Mouse (Mus musculus) natural killer cell, adult 2 months (primary cell): ENCODE measurements at regions not wholly inside any gene's neighbourhood (a gene's known extent, or its start where the extent isn't known, plus 50 kb on each side); places are given as distances from the start of the nearest gene placed in this dataset.
"Not testable (repeated sequence)": the region's sequence is repeated elsewhere in the genome, so short reads cannot be mapped to it uniquely, and the experiment has no call there.

Source experiments
- DNase-seq, 2 experiments: peaks; one replicate each; pipeline ENCODE4 v3.0.0; 2022; ENCODE audit warnings: low spot score in 2 of 2

DNA sequence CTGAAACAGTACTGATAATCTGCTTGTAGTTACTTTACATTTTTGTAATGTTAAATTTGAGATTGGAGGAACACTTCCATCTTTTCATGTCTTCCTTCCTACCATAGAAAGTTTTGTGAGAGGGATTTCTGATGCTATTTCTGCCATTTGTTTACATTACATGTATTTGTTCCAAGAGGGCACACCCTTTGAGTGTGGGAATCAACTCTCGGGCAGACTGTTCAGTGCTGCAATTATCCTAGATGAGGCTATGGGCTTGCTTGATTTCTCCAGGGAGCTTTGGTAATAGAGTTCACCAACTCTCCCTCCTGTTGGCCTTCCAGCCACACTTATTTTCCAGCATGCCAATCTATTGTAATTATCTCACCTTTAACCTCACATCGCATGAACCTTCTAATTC lies 52.4 kb downstream of the Gm13691 start:
- no peak for DNase-seq

DNA sequence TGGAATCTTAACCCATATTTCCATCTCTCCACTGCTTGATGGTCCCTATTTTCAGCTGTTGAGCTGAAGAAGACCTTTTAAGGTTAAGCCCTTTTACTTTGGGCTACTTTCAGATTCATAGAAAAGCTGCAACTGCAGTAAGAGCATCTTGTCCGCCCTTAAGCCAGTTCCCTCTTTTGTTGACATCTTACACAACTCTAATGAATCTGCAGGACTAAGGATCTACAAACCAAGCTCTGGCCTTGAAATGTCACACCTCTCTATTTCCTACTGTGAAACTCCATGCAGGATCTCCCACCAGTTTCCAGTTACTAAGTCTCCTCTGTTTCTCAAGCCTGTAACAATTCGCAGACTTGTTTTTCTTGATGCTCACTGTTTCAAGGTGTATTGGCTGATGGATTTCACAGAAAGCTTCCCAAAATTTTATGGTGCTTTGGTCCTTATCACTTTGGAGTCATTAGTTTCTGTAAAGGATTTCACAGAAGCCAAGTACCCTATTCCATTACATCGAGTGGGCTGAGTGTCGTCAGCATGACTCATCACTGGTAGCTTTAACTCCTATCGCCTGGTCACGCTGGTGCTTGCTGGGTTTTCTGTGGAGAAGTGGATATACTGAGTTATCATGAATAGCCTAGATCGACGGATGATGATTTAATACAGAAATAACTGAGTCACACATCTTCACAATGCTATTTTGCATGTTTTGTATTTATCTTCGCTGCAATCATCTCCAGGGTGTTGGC lies 58.2 kb downstream of the Gm13691 start:
- DNase-seq, result no peak

DNA sequence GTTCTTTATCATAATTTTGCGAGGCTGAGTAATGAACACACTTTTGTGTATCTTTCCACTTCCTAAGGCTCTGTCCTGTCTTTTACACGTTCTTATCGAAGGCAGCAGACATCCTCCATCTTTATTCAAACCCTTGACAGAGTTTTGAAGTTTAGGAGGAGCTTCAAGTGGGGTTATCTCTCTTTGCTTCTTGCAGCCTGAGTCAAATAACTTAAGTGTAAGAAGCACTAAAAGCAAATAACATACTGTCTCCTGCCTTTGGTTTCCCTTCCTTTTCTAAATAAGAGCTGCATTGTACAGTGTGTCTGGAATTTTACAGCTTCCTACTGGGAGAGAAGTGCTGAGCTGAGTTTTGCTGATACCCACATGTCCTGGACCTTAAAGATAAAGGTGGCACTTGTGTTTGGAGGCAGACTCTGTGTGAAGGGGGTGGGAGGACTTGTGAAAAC lies 61.6 kb downstream of the Gm13691 start:
- no peak for DNase-seq

DNA sequence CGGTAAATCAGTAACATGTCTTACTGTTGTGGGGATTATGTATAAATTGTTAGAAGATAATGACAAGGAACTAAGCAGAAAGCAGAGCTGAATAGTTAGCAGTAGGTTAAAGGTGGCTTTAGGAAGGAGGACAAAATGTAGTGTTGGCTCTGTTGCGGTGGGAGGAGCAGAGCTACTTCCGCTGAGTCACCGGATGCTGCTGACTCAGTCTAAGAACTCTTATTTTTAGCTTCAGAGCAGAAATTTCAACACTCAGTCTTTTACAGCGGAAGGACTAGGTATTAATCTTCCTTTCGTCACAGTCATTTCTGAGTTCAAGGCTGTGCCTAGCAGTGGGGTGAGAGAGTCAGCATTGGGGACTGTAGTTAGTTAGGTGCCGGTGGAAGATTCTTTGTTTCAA lies 68.9 kb downstream of the Gm13691 start:
- peak; percentile 54 to 60 for DNase-seq

DNA sequence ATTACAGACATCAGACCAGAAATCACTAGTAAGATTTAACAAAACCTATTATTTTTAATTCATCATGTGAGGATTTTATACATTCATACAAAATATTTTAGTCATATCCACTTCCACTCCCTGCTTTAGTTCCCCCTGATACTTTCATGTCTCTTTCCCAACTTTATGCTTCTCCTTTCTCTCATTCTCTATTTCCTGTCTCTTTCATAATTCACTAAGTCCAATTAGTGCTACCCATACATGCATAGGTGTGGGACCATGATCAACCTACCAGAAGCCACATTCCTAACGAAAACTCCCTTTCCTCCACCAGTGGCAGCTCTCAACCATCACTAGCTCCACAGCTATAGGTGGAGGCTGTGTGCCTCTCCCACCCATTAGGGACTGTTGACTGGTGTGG lies 70.9 kb downstream of the Gm13691 start:
- no peak for DNase-seq

DNA sequence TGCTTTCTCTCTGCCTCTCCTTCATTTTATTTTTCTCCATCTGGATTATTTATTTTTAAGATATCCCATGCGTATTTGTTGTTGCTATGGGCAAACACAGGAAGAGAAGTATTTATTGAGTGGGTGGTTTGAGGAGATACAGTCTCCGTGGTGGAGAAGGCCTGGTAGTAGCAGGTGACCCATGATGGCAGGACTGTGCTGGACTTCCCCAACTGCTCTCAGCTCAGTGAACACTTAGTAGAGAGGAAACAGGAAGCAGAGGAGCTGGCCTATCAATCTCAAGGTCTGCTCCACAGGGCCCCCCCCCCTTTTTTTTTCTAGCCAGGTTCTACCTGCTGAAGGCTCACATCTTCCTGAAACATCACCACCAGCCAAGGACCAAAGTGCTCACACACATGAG lies 74.0 kb downstream of the Gm13691 start:
- DNase-seq, result no peak

DNA sequence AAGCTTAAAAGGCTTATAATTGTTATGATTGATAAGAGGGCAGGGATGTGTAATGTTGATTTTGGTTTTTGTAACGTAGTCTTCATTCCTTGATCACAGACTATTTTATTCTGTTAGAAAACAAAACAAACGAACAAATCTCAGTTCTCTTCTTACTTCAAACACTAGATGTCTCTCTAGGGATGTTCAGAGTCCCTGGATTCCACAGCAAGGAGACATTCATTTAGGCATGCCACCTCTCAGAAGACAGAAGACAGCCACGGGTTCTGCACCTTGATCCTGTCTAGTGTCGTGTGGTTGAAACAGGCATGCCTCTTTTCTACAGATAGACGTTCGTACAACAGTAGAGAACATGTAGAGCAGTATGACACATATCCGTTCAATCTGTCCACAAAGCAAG lies 74.7 kb downstream of the Gm13691 start:
- DNase-seq, result no peak

DNA sequence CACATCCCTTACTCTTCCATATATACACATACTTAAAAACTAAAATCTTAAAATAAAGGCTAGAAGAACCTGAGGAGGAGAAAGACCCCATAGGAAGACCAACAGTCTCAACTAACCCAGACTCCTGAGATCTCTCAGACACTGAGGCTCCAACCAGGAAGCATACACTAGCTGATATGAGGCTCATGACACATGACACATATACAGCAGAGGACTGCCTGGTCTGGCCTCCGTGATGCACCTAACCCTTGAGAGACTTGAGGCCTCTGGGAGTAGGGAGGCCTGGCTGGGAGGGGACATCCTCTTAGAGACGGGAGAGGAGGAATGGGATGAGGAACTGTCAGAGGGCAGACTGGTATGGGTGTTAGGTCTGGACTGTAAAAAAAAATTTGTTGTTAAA lies 75.4 kb downstream of the Gm13691 start:
- no peak for DNase-seq

DNA sequence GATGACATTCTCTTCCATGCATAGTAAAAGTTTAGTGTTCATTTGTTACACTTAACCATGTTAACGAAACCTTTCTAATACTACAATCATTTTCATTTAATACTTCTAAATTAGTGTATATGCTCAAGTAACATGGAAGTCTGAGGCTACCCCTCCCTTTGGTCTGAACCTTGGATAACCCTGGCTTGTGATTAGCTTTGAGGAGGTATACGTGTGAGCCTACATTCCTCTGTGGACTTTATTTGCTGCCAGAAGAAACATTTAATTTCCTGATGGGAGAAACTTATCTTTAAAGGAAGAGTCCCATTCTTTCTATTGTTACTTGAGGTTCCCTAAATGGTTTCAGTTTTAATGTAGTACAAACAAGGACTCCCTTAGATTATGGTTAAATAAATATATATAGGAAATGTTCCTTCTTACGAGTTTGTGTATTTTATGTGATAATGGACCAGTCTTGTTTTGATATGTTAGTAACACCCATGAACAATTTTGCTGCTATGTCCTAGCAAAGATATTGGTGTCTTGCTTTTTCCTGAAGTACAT lies 75.9 kb downstream of the Gm13691 start:
- DNase-seq, result no peak

DNA sequence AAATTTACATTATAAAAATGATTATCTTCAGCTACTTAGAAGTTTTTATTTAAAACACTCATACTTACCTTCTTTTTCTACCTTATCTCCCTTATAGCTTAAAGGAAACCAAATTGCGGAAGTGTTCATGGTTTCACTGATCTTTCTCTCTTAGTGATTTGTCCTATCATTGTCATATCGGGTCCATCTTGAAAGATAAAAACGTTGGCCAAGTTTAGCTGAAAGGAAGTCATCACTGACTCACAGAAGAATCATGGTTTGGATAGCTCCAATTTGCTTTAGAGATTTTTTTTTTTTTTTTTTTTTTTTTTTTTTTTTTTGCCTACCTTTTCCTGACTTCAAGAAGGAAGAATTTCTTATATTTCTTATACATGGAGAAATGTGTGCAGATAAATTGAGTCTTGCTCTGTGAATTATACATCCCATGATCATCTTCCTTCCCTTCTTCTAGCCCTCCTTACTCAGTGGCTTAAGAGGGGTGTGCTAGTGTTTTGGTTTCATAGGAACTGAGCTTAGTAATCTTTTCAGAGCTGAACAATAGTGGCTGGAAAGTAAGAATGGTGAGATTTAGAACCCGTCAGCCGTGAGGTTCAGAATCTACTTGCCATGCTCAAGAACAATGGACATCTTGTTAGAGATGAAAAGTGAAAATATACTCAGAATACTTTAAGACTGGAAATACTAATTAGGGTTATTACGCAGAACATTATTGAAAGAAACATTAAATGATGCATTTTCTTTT lies 76.6 kb downstream of the Gm13691 start:
- no peak for DNase-seq

DNA sequence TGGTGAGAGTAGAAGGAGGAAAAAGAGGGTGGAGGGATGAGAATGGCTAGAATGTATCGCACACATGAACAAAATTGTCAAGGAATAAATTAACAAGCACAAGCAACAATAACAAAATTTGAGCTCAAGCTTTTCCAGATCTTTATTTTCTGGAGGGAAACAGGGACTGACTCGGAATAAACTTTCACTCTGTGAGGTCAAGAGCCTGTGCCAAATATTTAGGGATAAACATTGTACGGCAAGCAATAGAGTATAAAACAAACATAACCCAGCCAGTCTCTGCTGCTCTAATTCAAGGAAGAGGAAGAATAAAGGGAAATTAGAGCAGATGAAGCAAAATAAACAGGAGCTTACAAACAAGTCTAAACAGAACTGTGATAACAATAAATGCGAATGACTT lies 78.3 kb downstream of the Gm13691 start:
- no peak for DNase-seq

DNA sequence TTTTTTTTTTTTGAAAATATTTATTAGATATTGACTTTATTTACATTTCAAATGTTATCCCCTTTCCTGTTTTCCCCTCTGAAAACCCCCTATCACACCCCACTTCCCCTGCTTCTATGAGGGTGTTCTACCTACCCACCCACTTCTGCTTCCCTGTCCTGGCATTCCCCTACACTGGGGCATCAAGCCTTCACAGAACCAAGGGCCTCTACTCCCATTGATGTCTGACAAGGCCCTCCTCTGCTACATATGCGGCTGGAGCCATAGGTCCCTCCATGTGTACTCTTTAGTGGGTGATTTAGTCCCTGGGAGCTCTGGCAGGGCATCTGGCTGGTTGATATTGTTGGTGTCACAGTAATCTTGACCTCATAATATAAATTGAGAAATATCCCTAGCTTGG lies 79.1 kb downstream of the Gm13691 start:
- DNase-seq, result not testable (repeated sequence)

DNA sequence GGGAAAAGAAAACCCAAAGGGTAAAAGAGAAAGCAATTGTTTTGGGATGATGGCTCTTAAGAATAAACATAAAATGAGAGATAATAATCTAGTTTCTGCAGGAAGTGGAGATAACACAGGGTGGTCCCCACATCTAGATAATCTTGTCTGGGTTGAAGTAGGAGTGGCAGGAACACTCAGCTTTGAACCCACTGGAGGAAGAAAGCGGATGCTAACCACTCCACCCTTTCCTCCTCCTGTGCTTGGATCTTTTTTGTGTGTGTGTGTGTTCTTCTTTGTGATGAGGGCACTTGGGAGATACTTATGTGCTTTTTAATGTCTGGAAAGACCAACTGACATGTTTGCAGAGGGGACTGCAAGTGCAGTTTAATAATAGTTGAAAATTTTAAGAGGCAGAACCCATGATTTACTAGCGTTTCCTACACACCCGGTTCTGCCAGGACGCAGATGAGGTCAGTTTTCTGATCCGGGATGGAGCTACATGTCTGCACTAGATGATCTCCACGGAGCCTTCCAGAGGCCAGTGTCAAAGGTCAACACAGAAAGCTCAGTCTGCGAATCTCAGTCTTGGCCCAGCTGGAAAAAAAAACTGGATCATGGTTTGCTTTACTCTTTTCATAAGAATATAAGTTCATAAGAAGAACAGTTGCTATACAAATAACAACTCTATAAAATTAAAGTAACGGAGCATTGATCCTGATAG lies 82.7 kb downstream of the Gm13691 start:
- DNase-seq, result no peak

DNA sequence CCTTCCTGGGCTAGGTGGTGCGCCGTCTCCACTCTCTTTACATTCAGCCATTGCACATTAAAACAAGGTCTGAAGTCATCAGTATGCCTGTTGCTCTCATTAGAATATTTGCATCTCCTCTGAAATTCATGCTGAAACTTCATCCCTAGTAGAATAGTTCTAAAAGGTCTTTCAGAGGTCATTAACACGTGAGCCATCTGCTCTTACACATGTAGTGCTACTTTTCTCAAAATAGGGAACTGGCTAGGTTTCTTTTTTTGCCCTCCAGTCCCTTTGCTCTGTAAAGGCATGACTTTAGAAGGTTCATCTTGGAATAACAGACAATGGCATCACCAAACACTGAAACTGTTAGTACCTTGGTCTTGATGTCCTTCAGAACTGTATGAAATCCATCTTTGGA lies 85.6 kb downstream of the Gm13691 start:
- DNase-seq, result no peak

DNA sequence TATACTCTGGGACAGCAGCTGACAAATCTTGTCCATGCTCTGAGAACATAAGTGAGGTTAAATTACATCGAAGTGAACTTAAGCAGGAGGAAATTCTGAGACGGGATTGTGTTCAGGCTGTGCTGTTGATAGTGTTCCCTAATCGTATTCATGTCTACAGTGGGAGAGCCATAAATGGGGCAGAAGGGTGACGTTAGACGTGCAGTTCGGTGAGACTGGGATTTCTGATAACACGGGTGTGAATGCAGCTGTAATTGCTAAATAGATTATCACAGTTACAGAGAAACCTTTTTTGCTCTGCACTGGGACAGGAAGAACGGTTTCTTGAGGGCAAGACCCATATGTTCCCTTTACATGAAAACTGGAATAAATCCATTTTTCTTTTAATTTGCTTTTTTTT lies 88.9 kb downstream of the Gm13691 start:
- no peak for DNase-seq

DNA sequence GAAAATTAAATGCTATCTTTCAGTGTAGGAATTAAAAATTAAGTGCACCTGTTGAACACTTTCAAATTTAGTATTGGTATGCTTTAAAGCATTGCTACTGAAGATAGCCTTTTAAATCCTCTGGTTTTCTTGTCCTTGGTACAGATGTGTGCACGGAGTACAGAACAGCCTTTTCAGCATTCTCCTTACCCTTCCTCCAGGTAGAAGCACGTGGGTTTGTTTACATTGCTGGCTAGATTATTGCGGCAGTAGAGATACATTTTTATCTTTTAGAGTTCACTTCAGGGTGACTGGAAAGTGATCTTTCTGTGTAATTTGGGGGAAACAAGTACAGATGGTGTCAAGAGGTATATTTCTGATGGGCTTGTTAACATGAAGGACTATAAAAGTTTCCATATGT lies 89.9 kb downstream of the Gm13691 start:
- DNase-seq, result no peak

DNA sequence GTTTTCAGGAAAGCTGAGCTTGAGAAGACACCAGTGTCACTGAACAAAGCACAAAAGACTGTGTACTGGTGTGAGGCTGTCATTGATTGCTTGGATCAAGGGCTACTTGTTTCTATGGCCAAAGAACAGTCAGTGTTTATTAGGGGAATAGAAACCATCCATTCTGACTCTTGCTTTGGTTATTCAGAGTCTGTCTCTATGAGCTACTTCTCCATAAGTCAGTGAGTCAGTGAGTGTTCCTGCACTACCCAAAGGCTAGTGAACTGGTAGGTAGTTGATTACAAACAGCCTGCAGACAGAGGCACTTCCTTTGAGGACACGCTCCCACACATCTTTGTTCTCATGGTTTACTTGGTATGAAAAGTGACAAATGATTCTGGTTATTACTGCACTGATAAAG lies 104.4 kb downstream of the Gm13691 start:
- DNase-seq, result no peak

DNA sequence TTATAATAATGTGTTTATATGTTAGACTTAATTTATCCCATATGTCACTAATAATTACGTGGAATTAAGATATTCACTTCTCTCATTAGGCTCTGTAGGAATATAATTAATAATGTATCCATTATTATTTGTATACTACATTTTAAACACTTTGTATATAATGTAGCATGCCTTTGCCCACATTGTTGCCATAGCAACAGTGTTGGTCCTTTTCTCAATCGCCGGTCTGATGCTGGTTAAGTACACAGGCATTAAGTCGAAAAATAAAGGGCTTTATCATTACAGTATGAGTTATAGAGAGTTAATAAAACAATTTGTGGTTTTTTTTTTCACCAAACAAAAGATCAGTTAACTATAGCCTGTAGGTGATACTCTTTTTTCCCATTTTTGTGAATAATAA lies 108.4 kb downstream of the Gm13691 start:
- DNase-seq, result no peak

DNA sequence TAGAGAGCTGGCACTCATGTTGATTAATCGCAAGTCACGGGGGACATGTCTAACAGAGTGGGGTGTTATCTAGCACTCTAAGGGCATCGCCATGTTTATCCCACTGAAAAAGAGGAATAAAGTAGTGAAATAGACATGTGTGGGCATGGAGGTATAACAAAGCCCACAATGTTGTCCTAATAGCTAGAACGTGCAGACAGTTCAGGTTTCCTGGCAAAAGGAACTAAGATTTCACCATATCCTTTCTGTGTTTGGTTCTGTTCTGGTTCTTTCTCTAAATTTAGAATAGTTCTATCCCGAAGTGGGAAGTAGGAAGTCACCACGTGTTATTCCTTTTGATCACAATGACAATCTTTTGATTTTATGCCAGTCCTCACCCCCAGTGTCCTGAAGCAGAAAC lies 123.2 kb downstream of the Gm13691 start:
- no peak for DNase-seq

DNA sequence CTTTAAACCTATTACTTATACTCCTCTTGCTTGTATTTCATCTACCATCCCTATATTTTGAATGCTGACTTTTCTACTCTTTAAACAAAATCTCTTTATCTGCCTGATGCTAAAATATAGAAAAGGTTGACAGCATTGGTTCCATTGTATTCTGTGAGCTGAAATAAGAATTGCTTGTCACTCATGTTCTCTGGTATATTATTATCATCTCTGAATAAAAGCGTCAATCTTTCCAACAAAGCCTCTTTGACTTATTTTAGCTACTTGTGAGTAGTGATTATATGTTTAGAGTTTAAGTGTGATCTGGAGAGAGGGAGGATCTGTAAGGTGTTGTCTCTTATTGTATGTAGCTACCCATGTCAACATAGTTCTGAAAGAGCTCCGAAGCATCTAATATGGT lies 129.5 kb downstream of the Gm13691 start:
- DNase-seq, result no peak

DNA sequence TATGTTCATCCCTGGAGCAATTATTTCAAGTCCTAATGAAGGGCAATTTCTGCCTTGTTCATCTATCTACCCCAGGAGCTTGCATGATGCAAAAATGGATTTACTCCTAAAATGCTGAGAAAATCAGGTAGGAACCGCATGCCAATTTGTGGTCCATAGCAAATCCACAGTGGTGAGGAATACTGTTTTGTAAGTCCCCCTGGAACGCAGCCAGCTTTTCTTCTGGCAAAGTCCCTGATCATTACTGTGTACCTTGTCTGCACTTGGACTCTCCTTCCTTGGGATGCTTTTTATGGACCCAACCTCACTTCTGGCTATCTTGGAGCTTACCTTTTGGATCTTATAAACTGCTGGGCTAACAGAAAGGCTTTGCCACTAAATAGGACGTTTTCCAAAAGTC lies 137.2 kb downstream of the Gm13691 start:
- DNase-seq, result no peak

DNA sequence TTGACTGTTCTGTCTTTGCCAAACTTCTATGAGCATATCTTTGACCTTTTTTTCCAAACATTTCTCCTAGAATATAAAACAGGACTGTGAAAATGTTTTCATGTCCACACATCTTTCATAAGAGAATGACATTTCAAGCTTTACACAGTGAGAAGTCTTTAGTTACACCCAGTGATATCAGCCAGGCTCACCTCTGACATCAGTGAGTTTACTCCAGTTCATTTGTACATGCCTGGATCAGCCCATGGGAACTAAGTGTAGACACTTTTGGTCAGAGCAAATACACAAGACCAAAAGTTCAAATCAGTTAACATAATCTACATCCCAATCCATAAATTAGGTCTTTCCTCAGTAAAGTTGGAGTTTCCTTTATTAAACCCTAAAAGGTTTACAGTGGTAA lies 171.4 kb downstream of the Gm13691 start:
- no peak for DNase-seq

DNA sequence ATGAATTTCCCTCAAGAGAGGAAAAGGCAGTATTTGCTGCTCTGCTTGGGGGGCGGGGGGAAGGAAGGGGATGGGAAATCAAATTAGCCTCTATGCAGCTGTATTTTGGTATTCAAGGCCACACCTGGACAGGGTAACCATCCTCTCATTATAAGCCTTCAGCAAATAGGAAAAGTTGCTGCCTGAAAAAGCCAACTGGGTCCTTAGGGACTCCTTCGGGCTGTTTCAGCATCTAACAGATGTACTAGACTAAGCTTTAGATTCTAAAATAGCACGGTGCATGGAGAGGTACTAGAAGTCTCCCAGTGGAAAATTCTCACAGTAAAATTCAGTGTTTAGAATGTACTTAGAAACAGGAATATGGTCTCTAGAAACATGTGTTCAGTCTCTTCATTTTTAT lies 183.1 kb downstream of the Gm13691 start:
- DNase-seq, result no peak
